Mouse (Mus musculus) olfactory bulb, adult 2 months (tissue): ENCODE results near the gene Atp2c1.

Source experiments
- CTCF ChIP-seq: fragments of 200-500 bp; IDR thresholded peaks from 2 replicates; pipeline ENCODE4 v1.5.1; 2012; ENCODE audit warnings: low read depth, mild to moderate bottlenecking, low read length, moderate library complexity; ENCODE audit not compliant: insufficient read depth
- POLR2A ChIP-seq: fragments of 200-500 bp; IDR thresholded peaks from 2 replicates; pipeline ENCODE4 v1.6.1; 2012; ENCODE audit warnings: mild to moderate bottlenecking, low read depth, low read length, moderate library complexity; ENCODE audit not compliant: insufficient read depth

DNA sequence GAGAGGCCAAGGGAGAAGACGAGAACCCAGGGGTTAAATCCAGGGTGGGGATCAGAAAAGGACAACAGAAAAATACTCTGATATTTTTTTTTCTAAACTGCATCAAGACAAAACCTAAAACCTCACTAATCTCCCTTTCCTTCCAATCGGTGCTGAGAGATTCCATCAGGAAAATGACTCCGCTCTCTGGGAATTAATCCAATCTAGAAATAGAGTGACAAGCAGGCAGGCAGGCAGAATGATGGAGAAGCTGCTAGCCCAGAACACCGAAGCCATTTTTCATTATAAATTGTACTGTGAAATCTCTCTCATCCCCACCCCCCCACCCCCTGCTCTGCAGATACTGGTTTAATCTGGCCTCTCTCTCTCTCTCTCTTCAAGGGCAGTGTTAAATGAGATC lies 1.8 kb downstream of the Atp2c1 start:
- TF ChIP-seq CTCF (no peak), POLR2A (no peak)
